Mouse (Mus musculus): ENCODE data around the gene Mkrn1.
A peak's percentile ranks its signal among the peaks of the same experiment; 100 is the strongest.
"Not testable (repeated sequence)": the region's sequence is repeated elsewhere in the genome, so short reads cannot be mapped to it uniquely, and the experiment has no call there.

Mkrn1 gene

DNA sequence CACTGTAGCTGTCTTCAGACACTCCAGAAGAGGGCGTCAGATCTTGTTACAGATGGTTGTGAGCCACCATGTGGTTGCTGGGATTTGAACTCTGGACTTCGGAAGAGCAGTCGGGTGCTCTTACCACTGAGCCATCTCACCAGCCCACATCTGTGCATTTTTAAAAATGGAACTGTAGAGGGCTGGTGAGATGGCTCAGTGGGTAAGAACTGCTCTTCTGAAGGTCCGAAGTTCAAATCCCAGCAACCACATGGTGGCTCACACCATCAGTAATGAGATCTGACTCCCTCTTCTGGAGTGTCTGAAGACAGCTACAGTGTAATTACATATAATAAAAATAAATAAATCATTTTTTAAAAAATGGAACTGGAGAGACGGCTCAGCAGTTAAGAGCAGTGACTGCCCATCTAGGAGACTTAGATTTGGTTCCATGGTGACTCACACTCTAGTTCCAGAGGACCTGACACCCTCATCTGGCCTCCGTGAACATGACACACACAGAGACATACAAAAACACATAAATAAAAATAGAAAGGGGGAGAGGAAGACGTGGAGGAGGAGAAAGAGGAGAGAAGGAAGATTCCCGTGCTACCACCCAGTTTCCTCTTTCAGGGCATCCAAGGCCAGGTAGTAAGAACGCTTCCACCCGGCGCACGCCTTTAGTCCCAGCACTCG, 42.0 kb downstream of the Mkrn1 start:
- not testable (repeated sequence) for DNase-seq

DNA sequence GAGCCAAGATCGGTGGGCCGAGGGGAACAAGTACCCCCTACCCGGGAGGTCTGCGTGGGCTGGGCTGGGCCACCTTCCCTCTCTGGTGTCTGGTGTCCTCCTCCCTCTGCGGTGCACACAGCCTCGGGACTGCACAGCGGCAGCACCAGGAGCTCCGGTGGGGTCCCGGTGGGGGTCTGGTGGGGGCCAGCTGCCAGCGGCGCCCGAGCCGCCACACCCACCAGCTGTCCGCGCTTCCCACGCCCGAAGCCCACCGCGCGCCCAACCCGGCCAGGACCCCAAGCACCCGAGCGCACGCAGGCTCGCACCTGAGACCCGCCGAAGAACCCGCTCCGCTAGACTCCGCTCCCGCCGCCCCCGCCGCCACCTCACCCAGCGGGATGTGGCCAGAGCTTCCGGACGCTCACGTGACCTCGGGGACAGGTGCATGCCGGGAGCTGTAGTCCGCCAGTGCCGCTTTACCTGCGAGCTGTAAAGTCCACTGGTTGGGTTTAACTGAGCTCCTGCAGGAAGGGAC, 42.9 kb downstream of the Mkrn1 start, which contains the start of gene Slc37a3:
Gene Slc37a3, minus strand, starts transcription at position 365 of the 517 bp plus-strand sequence.
- peak; percentile 92 to 93 for DNase-seq

DNA sequence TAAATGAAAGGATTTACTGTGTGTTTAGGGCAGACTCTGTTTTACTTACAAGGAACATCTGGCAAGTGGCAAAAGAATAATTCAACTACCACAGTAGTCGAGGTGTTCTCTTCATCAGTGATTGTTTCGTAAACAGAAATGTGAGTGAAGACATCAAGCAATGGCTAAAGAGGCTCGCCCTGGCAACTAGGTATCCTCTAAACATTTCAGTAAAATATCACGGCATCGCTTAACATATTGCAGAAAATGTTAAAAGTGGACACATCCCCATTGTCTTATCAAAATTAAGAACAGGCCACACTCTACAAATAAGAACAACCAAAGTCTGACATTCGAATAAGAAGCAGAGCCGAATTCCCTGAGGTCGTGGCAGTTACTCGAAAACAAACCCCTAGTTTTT, 43.5 kb downstream of the Mkrn1 start:
- no peak for DNase-seq

DNA sequence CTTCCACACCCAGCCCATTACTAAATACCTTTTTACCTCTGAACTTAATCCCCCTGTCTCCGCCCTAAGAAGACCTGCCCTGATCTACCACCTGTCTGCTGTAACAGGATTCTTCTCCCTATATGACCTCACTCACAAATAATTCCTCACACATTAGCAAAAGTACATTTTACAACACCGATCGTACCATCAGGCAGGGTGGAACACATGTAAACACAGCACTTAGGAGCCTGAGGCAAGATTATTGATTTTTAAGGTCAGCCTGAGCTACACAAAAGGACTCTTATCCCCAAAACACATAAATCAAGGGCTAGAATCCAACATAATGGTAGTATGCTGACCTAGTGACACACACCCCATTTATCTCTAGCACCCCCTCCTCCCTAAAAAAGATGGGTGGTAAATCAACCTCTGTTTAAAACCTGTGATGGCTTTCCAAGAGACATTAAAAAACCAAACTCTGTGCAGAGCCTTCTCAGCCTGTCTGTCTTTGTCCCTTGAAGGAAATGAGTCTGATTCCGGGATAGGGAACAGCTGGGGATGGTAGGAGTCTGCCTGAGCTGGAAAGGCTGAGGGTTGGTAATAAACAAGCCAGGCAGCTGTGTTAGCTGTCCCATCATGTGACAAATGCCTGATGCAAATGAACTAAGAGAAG, 46.8 kb downstream of the Mkrn1 start:
- no peak for DNase-seq

DNA sequence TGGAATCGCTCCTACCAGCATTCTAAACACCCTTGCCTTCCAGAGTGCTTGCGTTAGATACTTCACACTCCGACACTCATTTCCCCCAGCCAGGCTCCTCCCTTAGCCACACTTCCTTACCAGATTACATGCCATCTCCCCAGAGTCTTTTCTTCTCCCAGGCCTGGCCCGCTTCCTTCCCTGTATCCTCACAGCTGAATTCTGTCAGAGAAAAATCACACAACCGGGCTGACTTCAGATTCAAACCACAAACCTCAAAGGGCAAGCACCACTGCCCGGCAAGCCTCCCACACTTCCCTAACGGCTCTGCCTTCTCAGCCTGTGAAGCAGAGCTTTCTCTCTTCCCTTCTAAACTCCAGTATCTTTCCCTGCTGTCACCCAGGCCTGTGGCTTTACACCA, 47.5 kb downstream of the Mkrn1 start:
- DNase-seq, result peak; percentile 60 to 67

DNA sequence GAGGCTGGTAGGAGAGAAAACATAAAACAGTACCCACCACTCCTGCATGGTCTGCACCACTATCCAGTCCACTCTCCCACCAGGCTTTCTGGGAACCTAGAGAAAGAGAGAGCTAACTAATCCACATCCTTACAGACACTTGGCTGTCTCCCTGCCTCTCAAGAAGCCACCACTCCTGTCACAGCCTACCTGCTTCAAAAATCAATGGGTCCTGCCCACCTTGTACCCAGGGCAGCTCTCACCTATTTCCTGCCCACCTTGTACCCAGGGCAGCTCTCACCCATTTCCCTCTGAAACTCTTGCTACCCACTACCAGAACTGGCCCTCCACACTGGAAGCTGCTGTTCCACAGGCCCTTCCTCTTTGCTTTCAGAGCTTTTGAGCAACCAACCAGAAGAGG, 48.2 kb downstream of the Mkrn1 start:
- no peak for DNase-seq

DNA sequence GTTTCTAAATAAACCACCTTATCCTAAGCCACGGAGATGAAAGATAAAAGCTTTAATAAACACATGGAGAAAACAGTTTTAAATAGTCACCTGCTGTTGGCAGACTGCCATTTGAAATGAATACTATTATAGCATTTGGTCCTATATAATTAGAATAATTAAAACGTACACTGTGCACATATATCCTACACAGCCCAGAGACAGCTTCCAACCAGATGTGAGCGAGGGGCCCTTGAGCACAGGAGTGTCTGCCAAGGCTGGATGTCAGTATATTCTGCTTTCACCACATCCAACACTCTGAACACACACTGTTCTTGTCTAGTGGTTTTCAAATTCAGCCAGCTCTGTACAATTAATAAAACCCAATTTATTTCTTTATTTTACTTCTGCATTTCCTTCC, 50.6 kb downstream of the Mkrn1 start:
- no peak for DNase-seq

DNA sequence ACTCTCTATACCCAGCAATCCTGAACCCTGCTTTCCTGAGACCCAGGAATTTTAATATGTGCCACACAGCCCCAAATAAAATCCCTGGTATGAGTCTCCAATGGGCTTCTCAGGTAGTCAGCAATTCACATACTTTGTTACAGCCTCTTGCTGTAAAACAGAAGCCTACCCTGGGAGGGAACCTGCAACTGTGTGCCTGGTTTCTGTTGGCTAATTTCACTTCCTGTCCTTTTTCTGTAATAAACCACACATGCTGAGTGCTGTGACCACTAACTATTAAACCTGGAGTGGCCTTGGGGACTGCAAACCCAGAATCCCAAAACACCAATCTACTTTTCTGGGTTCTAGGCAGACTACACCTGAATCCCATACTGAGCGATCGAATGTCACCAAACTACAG, 57.6 kb downstream of the Mkrn1 start:
- no peak for DNase-seq

DNA sequence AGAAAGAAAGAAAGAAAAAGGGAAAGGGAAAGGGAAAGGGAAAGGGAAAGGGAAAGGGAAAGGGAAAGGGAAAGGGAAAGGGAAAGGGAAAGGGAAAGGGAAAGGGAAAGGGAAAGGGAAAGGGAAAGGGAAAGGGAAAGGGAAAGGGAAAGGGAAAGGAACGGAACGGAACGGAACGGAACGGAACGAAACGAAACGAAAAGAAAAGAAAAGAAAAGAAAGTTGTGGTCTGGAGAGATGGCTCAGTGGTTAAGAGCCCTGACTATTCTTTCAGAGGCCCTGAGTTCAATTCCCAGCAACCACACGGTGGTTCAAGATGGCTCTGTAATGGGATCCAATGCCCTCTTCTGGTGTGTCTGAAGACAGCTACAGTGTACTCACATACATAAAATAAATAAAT, 61.1 kb downstream of the Mkrn1 start:
- DNase-seq, result not testable (repeated sequence)

DNA sequence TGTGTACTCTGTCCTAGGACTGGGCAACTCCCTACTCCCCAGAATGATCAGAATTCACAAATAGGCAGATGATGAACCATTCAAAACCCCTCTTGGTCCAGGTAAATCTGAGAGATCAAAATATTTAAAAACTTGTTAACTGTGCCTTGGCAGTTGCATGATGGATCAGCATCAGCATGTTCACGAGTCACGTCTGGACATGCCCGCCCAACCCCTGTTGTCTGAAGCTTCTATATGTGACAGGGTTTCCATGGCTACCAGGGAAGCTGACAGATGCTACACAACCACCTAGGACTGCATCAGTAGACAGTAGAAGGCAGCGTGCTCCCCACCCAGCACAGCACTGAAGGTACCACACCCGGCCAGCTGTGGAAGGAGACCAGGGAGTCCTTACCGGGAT, 71.3 kb downstream of the Mkrn1 start:
- no peak for DNase-seq

DNA sequence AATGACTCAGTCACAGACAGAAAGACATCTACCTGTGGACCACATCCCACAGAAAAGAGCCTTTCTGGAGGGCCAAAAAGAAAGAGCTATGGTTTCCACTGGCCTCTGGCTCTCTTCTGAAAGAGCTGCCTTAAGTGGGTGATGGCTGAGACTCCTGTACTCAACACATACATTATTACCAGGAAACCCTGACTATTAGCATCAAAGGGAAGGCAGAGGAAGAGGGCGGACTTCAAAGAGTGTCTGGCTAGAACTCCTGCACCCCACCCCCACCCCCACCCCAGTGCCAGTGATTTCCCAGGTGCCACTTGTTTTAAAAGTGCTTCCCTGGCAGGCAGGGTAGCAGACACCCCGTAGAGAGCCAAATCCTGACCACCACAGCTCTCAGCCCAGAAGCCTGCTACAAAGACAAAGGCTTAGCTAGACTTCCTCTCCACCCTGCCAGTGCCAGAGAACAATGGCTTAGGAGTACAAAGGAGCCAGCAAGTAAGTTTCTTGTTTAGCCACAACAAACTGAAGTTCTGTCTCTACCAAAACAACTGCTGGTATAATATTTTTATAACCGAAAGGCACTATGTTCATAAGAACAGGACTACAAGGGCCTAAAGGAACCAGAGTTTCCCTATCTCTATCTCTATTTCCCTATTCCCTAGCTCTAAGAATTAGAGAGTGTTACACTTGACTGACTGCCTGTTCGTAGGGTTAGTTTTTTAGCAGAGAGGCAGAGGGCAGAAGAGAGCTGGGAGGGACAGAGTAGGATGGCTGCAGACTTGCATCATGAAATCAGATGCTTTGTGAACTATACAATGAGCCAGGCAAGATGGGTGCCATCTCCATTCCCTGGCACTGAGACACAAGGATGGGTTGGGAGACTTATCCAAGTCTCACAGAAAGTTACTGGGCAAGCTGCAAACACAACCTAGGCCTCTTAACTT, 72.1 kb downstream of the Mkrn1 start:
- DNase-seq, result no peak

Data from lung, adult 18-20 months (tissue).